Mouse (Mus musculus): ENCODE data around the gene Dcaf8. TPM values are rescaled to one million over a fixed set of nuclear protein-coding genes. Genes with fewer than 3 reads are reported as not detected.

Dcaf8 gene
- polyA plus RNA-seq, 1 experiment from 2014 or later: 85.4 TPM

GRCm38 (mm10) chr1:172177791-172178190 lies 29.9 kb downstream of the Dcaf8 start:
- Histone ChIP-seq H3K27ac (ENCODE audit: low read depth, low read length) (no peak overlapping the region), H3K4me3 (ENCODE audit: low read depth, low read length) (no peak overlapping the region), H3K9me3 (replicated peaks; ENCODE audit: control insufficient read depth, low read length) (no peaks in the 10 kb centered on the region), H3K36me3 (ENCODE audit: control insufficient read depth, insufficient read depth, low read length) (peaks cover 33% of the 10 kb centered on the region), H3K27me3 (ENCODE audit: control insufficient read depth, insufficient read depth, low read length) (no peaks in the 10 kb centered on the region), H3K4me2 (no peak overlapping the region), H3K4me1 (ENCODE audit: control insufficient read depth, insufficient read depth, low read length) (peaks cover 9% of the 10 kb centered on the region; the same call in 1 of the 2 replicates), H3K9ac (ENCODE audit: low read depth, low read length) (no peak overlapping the region)
- 92% methylated on average over 7 of the region's 7 CpGs for WGBS (ENCODE audit: insufficient replicate concordance)
- ATAC-seq (replicated peaks; ENCODE audit: insufficient number of reproducible peaks, low FRiP score, low TSS enrichment): no peak

- WGBS (ENCODE audit: insufficient replicate concordance): 75% methylated on average over 7 of the region's 7 CpGs
- no peaks in the 10 kb centered on the region for H3K27me3 ChIP-seq (ENCODE audit: control insufficient read depth, insufficient read depth, low read length)
- H3K4me3 ChIP-seq (ENCODE audit: low read depth, low read length): no peak overlapping the region
- H3K27ac ChIP-seq (ENCODE audit: low read depth, low read length): no peak overlapping the region
- H3K4me1 ChIP-seq (ENCODE audit: control insufficient read depth, insufficient read depth, low read length): peaks cover 2% of the 10 kb centered on the region; the same call in 1 of the 2 replicates
- no peak overlapping the region for H3K9ac ChIP-seq (ENCODE audit: low read depth, low read length)
- H3K9me3 ChIP-seq (replicated peaks; ENCODE audit: control insufficient read depth, low read length): no peaks in the 10 kb centered on the region
- H3K4me2 ChIP-seq: no peak overlapping the region
- H3K36me3 ChIP-seq (ENCODE audit: control insufficient read depth, insufficient read depth, low read length): peaks cover 28% of the 10 kb centered on the region
- ATAC-seq (replicated peaks; ENCODE audit: insufficient number of reproducible peaks, low FRiP score, low TSS enrichment): no peak
Measured at GRCm38 (mm10) chr1:172179102-172179501, 31.2 kb downstream of the Dcaf8 start.

GRCm38 (mm10) chr1:172180881-172181280 lies 33.0 kb downstream of the Dcaf8 start:
- Histone ChIP-seq H3K4me1 (ENCODE audit: control insufficient read depth, insufficient read depth, low read length) (no peaks in the 10 kb centered on the region), H3K27me3 (ENCODE audit: control insufficient read depth, insufficient read depth, low read length) (no peaks in the 10 kb centered on the region), H3K4me2 (no peak overlapping the region), H3K4me3 (ENCODE audit: low read depth, low read length) (no peak overlapping the region), H3K9ac (ENCODE audit: low read depth, low read length) (no peak overlapping the region), H3K27ac (ENCODE audit: low read depth, low read length) (no peak overlapping the region), H3K36me3 (ENCODE audit: control insufficient read depth, insufficient read depth, low read length) (peaks cover 19% of the 10 kb centered on the region), H3K9me3 (replicated peaks; ENCODE audit: control insufficient read depth, low read length) (no peaks in the 10 kb centered on the region)
- 81% methylated on average over 4 of the region's 4 CpGs for WGBS (ENCODE audit: insufficient replicate concordance)
- ATAC-seq (replicated peaks; ENCODE audit: insufficient number of reproducible peaks, low FRiP score, low TSS enrichment): no peak

- H3K9ac ChIP-seq (ENCODE audit: low read depth, low read length): no peak overlapping the region
- no peaks in the 10 kb centered on the region for H3K27me3 ChIP-seq (ENCODE audit: control insufficient read depth, insufficient read depth, low read length)
- H3K9me3 ChIP-seq (replicated peaks; ENCODE audit: control insufficient read depth, low read length): no peaks in the 10 kb centered on the region
- H3K4me3 ChIP-seq (ENCODE audit: low read depth, low read length): no peak overlapping the region
- no peaks in the 10 kb centered on the region for H3K4me1 ChIP-seq (ENCODE audit: control insufficient read depth, insufficient read depth, low read length)
- 88% methylated on average over 3 of the region's 3 CpGs for WGBS (ENCODE audit: insufficient replicate concordance)
- no peak overlapping the region for H3K4me2 ChIP-seq
- H3K36me3 ChIP-seq (ENCODE audit: control insufficient read depth, insufficient read depth, low read length): peaks cover 22% of the 10 kb centered on the region
- ATAC-seq (replicated peaks; ENCODE audit: insufficient number of reproducible peaks, low FRiP score, low TSS enrichment): no peak
- no peak overlapping the region for H3K27ac ChIP-seq (ENCODE audit: low read depth, low read length)
Measured at GRCm38 (mm10) chr1:172181777-172182176, 33.9 kb downstream of the Dcaf8 start.

- Histone ChIP-seq H3K36me3 (ENCODE audit: control insufficient read depth, insufficient read depth, low read length) (peaks cover 32% of the 10 kb centered on the region), H3K4me3 (ENCODE audit: low read depth, low read length) (no peak overlapping the region), H3K9ac (ENCODE audit: low read depth, low read length) (no peak overlapping the region), H3K4me2 (no peak overlapping the region), H3K9me3 (replicated peaks; ENCODE audit: control insufficient read depth, low read length) (no peaks in the 10 kb centered on the region), H3K27ac (ENCODE audit: low read depth, low read length) (no peak overlapping the region), H3K4me1 (ENCODE audit: control insufficient read depth, insufficient read depth, low read length) (no peaks in the 10 kb centered on the region), H3K27me3 (ENCODE audit: control insufficient read depth, insufficient read depth, low read length) (no peaks in the 10 kb centered on the region)
- WGBS (ENCODE audit: insufficient replicate concordance): 95% methylated on average over 6 of the region's 6 CpGs
- ATAC-seq (replicated peaks; ENCODE audit: insufficient number of reproducible peaks, low FRiP score, low TSS enrichment): no peak
Measured at GRCm38 (mm10) chr1:172183056-172183455, 35.2 kb downstream of the Dcaf8 start.

- no peak overlapping the region for H3K4me3 ChIP-seq (ENCODE audit: low read depth, low read length)
- no peaks in the 10 kb centered on the region for H3K9me3 ChIP-seq (replicated peaks; ENCODE audit: control insufficient read depth, low read length)
- H3K4me1 ChIP-seq (ENCODE audit: control insufficient read depth, insufficient read depth, low read length): no peaks in the 10 kb centered on the region
- H3K36me3 ChIP-seq (ENCODE audit: control insufficient read depth, insufficient read depth, low read length): peaks cover 37% of the 10 kb centered on the region
- no peak for ATAC-seq (replicated peaks; ENCODE audit: insufficient number of reproducible peaks, low FRiP score, low TSS enrichment)
- no peaks in the 10 kb centered on the region for H3K27me3 ChIP-seq (ENCODE audit: control insufficient read depth, insufficient read depth, low read length)
- H3K9ac ChIP-seq (ENCODE audit: low read depth, low read length): no peak overlapping the region
- H3K4me2 ChIP-seq: no peak overlapping the region
- no peak overlapping the region for H3K27ac ChIP-seq (ENCODE audit: low read depth, low read length)
Measured at GRCm38 (mm10) chr1:172183915-172184314, 36.0 kb downstream of the Dcaf8 start.

- Histone ChIP-seq H3K27ac (ENCODE audit: low read depth, low read length) (no peak overlapping the region), H3K4me2 (no peak overlapping the region), H3K9me3 (replicated peaks; ENCODE audit: control insufficient read depth, low read length) (no peaks in the 10 kb centered on the region), H3K4me1 (ENCODE audit: control insufficient read depth, insufficient read depth, low read length) (no peaks in the 10 kb centered on the region), H3K27me3 (ENCODE audit: control insufficient read depth, insufficient read depth, low read length) (no peaks in the 10 kb centered on the region), H3K9ac (ENCODE audit: low read depth, low read length) (no peak overlapping the region), H3K36me3 (ENCODE audit: control insufficient read depth, insufficient read depth, low read length) (peaks cover 44% of the 10 kb centered on the region), H3K4me3 (ENCODE audit: low read depth, low read length) (no peak overlapping the region)
- ATAC-seq (replicated peaks; ENCODE audit: insufficient number of reproducible peaks, low FRiP score, low TSS enrichment): 0 out of 2 replicates have a peak, but pooled peaks have one; percentile 22
- WGBS (ENCODE audit: insufficient replicate concordance): 92% methylated on average over 10 of the region's 10 CpGs
Measured at GRCm38 (mm10) chr1:172186401-172187289, 38.8 kb downstream of the Dcaf8 start.

- Histone ChIP-seq H3K9me3 (replicated peaks; ENCODE audit: control insufficient read depth, low read length) (no peaks in the 10 kb centered on the region), H3K27me3 (ENCODE audit: control insufficient read depth, insufficient read depth, low read length) (no peaks in the 10 kb centered on the region), H3K27ac (ENCODE audit: low read depth, low read length) (no peak overlapping the region), H3K9ac (ENCODE audit: low read depth, low read length) (no peak overlapping the region), H3K36me3 (ENCODE audit: control insufficient read depth, insufficient read depth, low read length) (peaks cover 50% of the 10 kb centered on the region), H3K4me3 (ENCODE audit: low read depth, low read length) (no peak overlapping the region), H3K4me1 (ENCODE audit: control insufficient read depth, insufficient read depth, low read length) (no peaks in the 10 kb centered on the region), H3K4me2 (no peak overlapping the region)
- 66% methylated on average over 4 of the region's 4 CpGs for WGBS (ENCODE audit: insufficient replicate concordance)
- ATAC-seq (replicated peaks; ENCODE audit: insufficient number of reproducible peaks, low FRiP score, low TSS enrichment): peak; percentile 39; the same call in 1 of the 2 replicates
Measured at GRCm38 (mm10) chr1:172188891-172189290, 41.0 kb downstream of the Dcaf8 start.

GRCm38 (mm10) chr1:172191578-172191977 lies 43.7 kb downstream of the Dcaf8 start:
- no peak for ATAC-seq (replicated peaks; ENCODE audit: insufficient number of reproducible peaks, low FRiP score, low TSS enrichment)
- 74% methylated on average over 2 of the region's 2 CpGs for WGBS (ENCODE audit: insufficient replicate concordance)
- peaks cover 61% of the 10 kb centered on the region for H3K36me3 ChIP-seq (ENCODE audit: control insufficient read depth, insufficient read depth, low read length)
- no peaks in the 10 kb centered on the region for H3K9me3 ChIP-seq (replicated peaks; ENCODE audit: control insufficient read depth, low read length)
- no peaks in the 10 kb centered on the region for H3K27me3 ChIP-seq (ENCODE audit: control insufficient read depth, insufficient read depth, low read length)
- no peak overlapping the region for H3K4me3 ChIP-seq (ENCODE audit: low read depth, low read length)
- no peak overlapping the region for H3K4me2 ChIP-seq
- no peak overlapping the region for H3K9ac ChIP-seq (ENCODE audit: low read depth, low read length)
- H3K27ac ChIP-seq (ENCODE audit: low read depth, low read length): no peak overlapping the region
- H3K4me1 ChIP-seq (ENCODE audit: control insufficient read depth, insufficient read depth, low read length): peaks cover 5% of the 10 kb centered on the region; the same call in 1 of the 2 replicates
